Mouse (Mus musculus) liver, adult 2 months (tissue): ENCODE results near the gene Mxra7.

Source experiments
- CTCF ChIP-seq: fragments of 200-500 bp; IDR thresholded peaks from 2 replicates; pipeline ENCODE4 v1.5.1; 2011; ENCODE audit warnings: low read depth, low read length, control low read depth
- POLR2A ChIP-seq: fragments of 200-500 bp; IDR thresholded peaks from 2 replicates; pipeline ENCODE4 v1.6.1; 2011; ENCODE audit warnings: low read length, control low read depth; ENCODE audit not compliant: insufficient read depth; ENCODE audit errors: extremely low read depth

DNA sequence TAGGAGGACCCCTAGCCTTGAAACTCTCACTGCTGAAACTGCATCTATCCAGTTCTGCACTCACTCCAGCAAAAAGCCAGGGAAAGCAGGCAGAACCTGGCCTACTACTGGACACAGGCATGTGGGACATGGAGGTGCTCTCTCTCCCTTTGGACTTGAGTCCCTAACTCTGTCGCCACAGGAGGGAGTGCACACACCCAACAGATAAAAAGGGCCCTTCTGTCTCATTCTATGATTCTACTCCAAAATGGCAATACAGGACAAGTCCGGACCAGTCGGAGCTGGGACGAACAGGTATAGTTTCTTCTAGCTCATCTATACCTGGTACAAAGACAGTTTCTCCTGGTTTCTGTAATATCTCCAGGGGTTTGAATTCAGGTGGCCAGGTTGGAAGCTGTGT lies 12.9 kb upstream of the Mxra7 start:
- no peak for TF ChIP-seq POLR2A
- TF ChIP-seq CTCF, result no peak
